Mouse (Mus musculus): ENCODE measurements around the gene Tbxas1.

Tbxas1 gene

DNA sequence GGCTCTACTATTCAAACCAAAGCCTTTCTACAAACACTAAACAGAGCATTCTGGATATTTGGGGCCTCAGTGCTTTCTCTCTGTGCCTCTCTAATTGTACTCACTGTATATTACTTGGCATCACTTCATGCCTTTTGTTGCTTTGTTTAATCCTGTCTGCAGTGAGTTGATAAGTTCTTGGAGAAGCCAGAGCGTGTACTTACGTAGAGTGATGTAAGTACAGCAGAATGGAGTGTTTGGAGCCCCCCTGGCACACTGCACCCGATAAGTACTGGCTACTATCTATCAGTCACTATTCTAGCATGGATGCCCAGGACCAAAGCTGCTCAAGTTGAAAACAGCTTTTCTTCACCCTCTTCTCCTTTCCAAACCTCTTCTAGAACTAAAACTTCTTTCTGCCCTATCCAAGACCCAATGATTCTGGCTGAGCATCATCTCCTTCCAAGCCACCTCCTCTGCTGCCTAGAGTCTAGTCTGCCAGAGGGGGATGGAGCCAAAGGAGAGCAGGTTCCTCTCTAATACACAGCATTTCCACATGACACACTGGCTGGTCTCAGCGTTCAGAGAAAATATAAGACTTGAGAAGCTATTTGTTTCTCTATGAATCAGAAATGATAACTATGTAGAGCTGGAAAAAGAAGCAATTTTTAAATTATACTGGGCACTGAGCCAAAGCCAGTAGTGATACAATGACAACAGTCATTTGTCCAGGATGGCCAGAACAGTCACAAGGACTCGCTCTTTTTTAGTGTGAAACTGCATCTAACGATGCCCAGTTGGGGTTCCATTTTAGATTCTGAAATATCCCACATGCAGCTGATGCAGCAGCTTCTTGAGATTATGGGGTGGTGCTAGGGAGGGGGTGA is 28.6 kb upstream of the Tbxas1 start:
- Histone ChIP-seq H3K9me3 (ENCODE audit: low read length) (no peaks in the 10 kb centered on the region), H3K36me3 (ENCODE audit: insufficient read depth, low read length) (no peaks in the 10 kb centered on the region), H3K4me1 (replicated peaks; ENCODE audit: low read depth, low read length) (peaks cover 29% of the 10 kb centered on the region), H3K27me3 (ENCODE audit: insufficient read depth, low read length) (no peaks in the 10 kb centered on the region), H3K4me3 (replicated peaks; ENCODE audit: low read length) (no peak overlapping the region)
- no peak for TF ChIP-seq NANOG (IDR thresholded peaks at IDR 0.05; ENCODE audit: borderline replicate concordance, low read length)
- TF ChIP-seq POU5F1 (IDR thresholded peaks at IDR 0.05; ENCODE audit: borderline replicate concordance, low read length) = no peak
- TF ChIP-seq CTCF (conservative IDR thresholded peaks at IDR 0.05; ENCODE audit: low read length) = no peak

DNA sequence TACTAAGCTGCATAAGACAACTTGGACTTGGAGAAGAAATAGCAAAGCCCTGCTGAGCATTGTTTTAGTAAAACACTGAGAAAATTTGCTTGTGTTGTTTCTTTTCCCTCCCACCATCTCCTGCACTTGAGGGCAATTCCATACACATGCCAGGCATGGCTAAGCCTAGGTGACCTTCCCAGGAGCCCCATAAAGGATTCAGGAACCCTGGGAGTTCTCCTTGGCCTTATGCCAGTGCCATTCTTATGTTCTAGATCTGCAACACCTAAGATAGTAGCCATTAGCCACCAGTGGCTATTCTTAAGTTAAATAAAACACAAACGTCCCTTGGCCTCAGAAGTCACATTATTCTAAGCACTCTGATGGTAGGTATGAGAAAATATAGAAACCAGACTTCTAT is 27.8 kb upstream of the Tbxas1 start:
- Histone ChIP-seq H3K4me1 (replicated peaks; ENCODE audit: low read depth, low read length) (peaks cover 29% of the 10 kb centered on the region), H3K9me3 (ENCODE audit: low read length) (no peaks in the 10 kb centered on the region), H3K4me3 (replicated peaks; ENCODE audit: low read length) (no peak overlapping the region), H3K27me3 (ENCODE audit: insufficient read depth, low read length) (no peaks in the 10 kb centered on the region), H3K36me3 (ENCODE audit: insufficient read depth, low read length) (no peaks in the 10 kb centered on the region)
- TF ChIP-seq CTCF (conservative IDR thresholded peaks at IDR 0.05; ENCODE audit: low read length) = no peak
- no peak for TF ChIP-seq POU5F1 (IDR thresholded peaks at IDR 0.05; ENCODE audit: borderline replicate concordance, low read length)
- TF ChIP-seq NANOG (IDR thresholded peaks at IDR 0.05; ENCODE audit: borderline replicate concordance, low read length) = no peak

GRCm38 (mm10) chr6:38847958-38848910 is 27.0 kb upstream of the Tbxas1 start:
- no peaks in the 10 kb centered on the region for H3K9me3 ChIP-seq (ENCODE audit: low read length)
- H3K36me3 ChIP-seq (ENCODE audit: insufficient read depth, low read length) = no peaks in the 10 kb centered on the region
- H3K4me3 ChIP-seq (replicated peaks; ENCODE audit: low read length) = no peak overlapping the region
- TF ChIP-seq CTCF (conservative IDR thresholded peaks at IDR 0.05; ENCODE audit: low read length) (no peak), POU5F1 (IDR thresholded peaks at IDR 0.05; ENCODE audit: borderline replicate concordance, low read length) (no peak), NANOG (IDR thresholded peaks at IDR 0.05; ENCODE audit: borderline replicate concordance, low read length) (no peak)
- H3K4me1 ChIP-seq (replicated peaks; ENCODE audit: low read depth, low read length) = peaks cover 29% of the 10 kb centered on the region
- H3K27me3 ChIP-seq (ENCODE audit: insufficient read depth, low read length) = no peaks in the 10 kb centered on the region

GRCm38 (mm10) chr6:38850715-38851259 is 24.4 kb upstream of the Tbxas1 start:
- no peaks in the 10 kb centered on the region for H3K36me3 ChIP-seq (ENCODE audit: insufficient read depth, low read length)
- TF ChIP-seq CTCF (conservative IDR thresholded peaks at IDR 0.05; ENCODE audit: low read length) = peak; percentile 54
- TF ChIP-seq NANOG (IDR thresholded peaks at IDR 0.05; ENCODE audit: borderline replicate concordance, low read length) = no peak
- no peaks in the 10 kb centered on the region for H3K27me3 ChIP-seq (ENCODE audit: insufficient read depth, low read length)
- H3K4me1 ChIP-seq (replicated peaks; ENCODE audit: low read depth, low read length) = peaks cover 29% of the 10 kb centered on the region
- H3K9me3 ChIP-seq (ENCODE audit: low read length) = no peaks in the 10 kb centered on the region
- no peak overlapping the region for H3K4me3 ChIP-seq (replicated peaks; ENCODE audit: low read length)

GRCm38 (mm10) chr6:38851740-38852139 is 23.5 kb upstream of the Tbxas1 start:
- Histone ChIP-seq H3K27me3 (ENCODE audit: insufficient read depth, low read length) (no peaks in the 10 kb centered on the region), H3K36me3 (ENCODE audit: insufficient read depth, low read length) (no peaks in the 10 kb centered on the region), H3K4me3 (replicated peaks; ENCODE audit: low read length) (no peak overlapping the region), H3K4me1 (replicated peaks; ENCODE audit: low read depth, low read length) (peaks cover 29% of the 10 kb centered on the region), H3K9me3 (ENCODE audit: low read length) (no peaks in the 10 kb centered on the region)
- TF ChIP-seq NANOG (IDR thresholded peaks at IDR 0.05; ENCODE audit: borderline replicate concordance, low read length) = no peak
- TF ChIP-seq POU5F1 (IDR thresholded peaks at IDR 0.05; ENCODE audit: borderline replicate concordance, low read length) = no peak
- TF ChIP-seq CTCF (conservative IDR thresholded peaks at IDR 0.05; ENCODE audit: low read length) = no peak

DNA sequence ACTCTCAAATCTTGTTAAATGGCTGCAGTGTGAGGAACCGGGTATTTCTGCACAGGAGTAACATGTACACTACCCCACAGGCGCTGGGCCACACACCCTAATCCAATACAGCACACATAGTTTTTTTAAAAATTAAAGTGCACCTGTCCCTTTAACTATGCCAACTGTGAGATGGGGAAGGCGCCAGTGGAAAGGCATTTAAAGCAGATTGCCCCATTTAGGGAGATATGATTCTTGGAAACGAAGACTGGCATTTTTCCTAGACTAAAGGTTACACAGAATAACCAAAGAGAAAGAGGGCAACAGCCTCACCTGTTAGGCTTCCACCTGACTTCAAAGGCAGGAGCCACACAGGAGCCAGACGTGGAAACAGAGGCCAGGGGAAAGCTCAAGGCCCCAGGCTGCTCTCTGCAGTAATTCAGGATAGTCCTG is 21.6 kb upstream of the Tbxas1 start:
- no peaks in the 10 kb centered on the region for H3K36me3 ChIP-seq (ENCODE audit: insufficient read depth, low read length)
- no peak for TF ChIP-seq NANOG (IDR thresholded peaks at IDR 0.05; ENCODE audit: borderline replicate concordance, low read length)
- no peak for TF ChIP-seq POU5F1 (IDR thresholded peaks at IDR 0.05; ENCODE audit: borderline replicate concordance, low read length)
- no peak for TF ChIP-seq CTCF (conservative IDR thresholded peaks at IDR 0.05; ENCODE audit: low read length)
- H3K4me3 ChIP-seq (replicated peaks; ENCODE audit: low read length) = no peak overlapping the region
- H3K9me3 ChIP-seq (ENCODE audit: low read length) = no peaks in the 10 kb centered on the region
- H3K27me3 ChIP-seq (ENCODE audit: insufficient read depth, low read length) = no peaks in the 10 kb centered on the region
- peaks cover 12% of the 10 kb centered on the region for H3K4me1 ChIP-seq (replicated peaks; ENCODE audit: low read depth, low read length)

DNA sequence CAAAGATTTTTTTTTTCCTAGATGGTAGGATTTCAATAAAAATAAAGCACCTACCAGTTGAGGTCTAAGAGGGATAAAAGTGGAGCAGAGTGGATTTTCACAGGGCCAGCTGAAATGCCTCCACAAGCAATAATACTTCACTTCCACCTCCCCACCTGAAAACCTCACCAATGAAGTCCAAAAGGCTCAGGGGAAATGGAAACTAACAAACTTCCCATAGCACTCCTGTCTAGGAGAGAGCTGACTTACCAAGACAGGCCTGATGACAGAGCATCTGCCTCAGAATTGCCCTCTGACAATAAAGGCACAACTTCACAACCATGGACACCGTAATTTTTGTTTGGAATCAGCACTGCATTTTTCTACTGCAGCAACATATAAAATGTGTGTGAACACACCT is 15.4 kb upstream of the Tbxas1 start:
- TF ChIP-seq POU5F1 (IDR thresholded peaks at IDR 0.05; ENCODE audit: borderline replicate concordance, low read length) = no peak
- no peak for TF ChIP-seq NANOG (IDR thresholded peaks at IDR 0.05; ENCODE audit: borderline replicate concordance, low read length)
- no peak for TF ChIP-seq CTCF (conservative IDR thresholded peaks at IDR 0.05; ENCODE audit: low read length)
- Histone ChIP-seq H3K4me1 (replicated peaks; ENCODE audit: low read depth, low read length) (no peaks in the 10 kb centered on the region), H3K36me3 (ENCODE audit: insufficient read depth, low read length) (no peaks in the 10 kb centered on the region), H3K4me3 (replicated peaks; ENCODE audit: low read length) (no peak overlapping the region), H3K27me3 (ENCODE audit: insufficient read depth, low read length) (no peaks in the 10 kb centered on the region), H3K9me3 (ENCODE audit: low read length) (no peaks in the 10 kb centered on the region)

GRCm38 (mm10) chr6:38860301-38860700 is 14.9 kb upstream of the Tbxas1 start:
- H3K9me3 ChIP-seq (ENCODE audit: low read length) = no peaks in the 10 kb centered on the region
- TF ChIP-seq NANOG (IDR thresholded peaks at IDR 0.05; ENCODE audit: borderline replicate concordance, low read length) = no peak
- TF ChIP-seq CTCF (conservative IDR thresholded peaks at IDR 0.05; ENCODE audit: low read length) = no peak
- TF ChIP-seq POU5F1 (IDR thresholded peaks at IDR 0.05; ENCODE audit: borderline replicate concordance, low read length) = no peak

More at GRCm38 (mm10) chr6:38860301-38860700, 14.9 kb upstream of the Tbxas1 start:
- H3K27me3 ChIP-seq (ENCODE audit: insufficient read depth, low read length) = no peaks in the 10 kb centered on the region
- no peaks in the 10 kb centered on the region for H3K4me1 ChIP-seq (replicated peaks; ENCODE audit: low read depth, low read length)
- no peaks in the 10 kb centered on the region for H3K36me3 ChIP-seq (ENCODE audit: insufficient read depth, low read length)
- no peak overlapping the region for H3K4me3 ChIP-seq (replicated peaks; ENCODE audit: low read length)
